Mouse (Mus musculus): ENCODE data around the gene Tmem59l. TPM values are rescaled to one million over a fixed set of nuclear protein-coding genes. Genes with fewer than 3 reads are reported as not detected.

Gene Tmem59l
- total and polyA plus RNA-seq, 3 experiments = 0.03 TPM; not detected in 2

- no peak overlapping the region for H3K4me3 ChIP-seq (ENCODE audit: low read depth, low read length)
- no peaks in the 10 kb centered on the region for H3K9me3 ChIP-seq (replicated peaks)
- peaks cover 35% of the 10 kb centered on the region for H3K4me1 ChIP-seq (ENCODE audit: insufficient read depth, low read depth, low read length)
- no peaks in the 10 kb centered on the region for H3K36me3 ChIP-seq (replicated peaks)
- DNase-seq (ENCODE audit: low spot score) = no peak
- peaks cover 91% of the 10 kb centered on the region for H3K27me3 ChIP-seq (ENCODE audit: insufficient read depth, low read length)
- ATAC-seq (ENCODE audit: extremely low read depth, insufficient number of reproducible peaks, low FRiP score, poor library complexity, severe bottlenecking) = no peak
- TF ChIP-seq GATA2 (IDR thresholded peaks at IDR 0.05; ENCODE audit: borderline replicate concordance, low read depth, low read length) = no peak
Measured at GRCm38 (mm10) chr8:70495771-70496062, 8.6 kb upstream of the Tmem59l start.

- peaks cover 97% of the 10 kb centered on the region for H3K27me3 ChIP-seq (ENCODE audit: insufficient read depth, low read length)
- ATAC-seq (ENCODE audit: extremely low read depth, insufficient number of reproducible peaks, low FRiP score, poor library complexity, severe bottlenecking) (no peak), DNase-seq (ENCODE audit: low spot score) (no peak)
- H3K9me3 ChIP-seq (replicated peaks) = no peaks in the 10 kb centered on the region
- H3K36me3 ChIP-seq (replicated peaks) = no peaks in the 10 kb centered on the region
- peaks cover 30% of the 10 kb centered on the region for H3K4me1 ChIP-seq (ENCODE audit: insufficient read depth, low read depth, low read length)
- TF ChIP-seq TAL1 (conservative IDR thresholded peaks at IDR 0.05; ENCODE audit: low read depth, low read length) (no peak), POLR2AphosphoS5 (IDR thresholded peaks at IDR 0.05; ENCODE audit: insufficient replicate concordance, low read depth, low read length) (no peak), CTCF (IDR thresholded peaks at IDR 0.05; ENCODE audit: low read depth, low read length) (no peak), GATA2 (IDR thresholded peaks at IDR 0.05; ENCODE audit: borderline replicate concordance, low read depth, low read length) (no peak), GATA1 (IDR thresholded peaks at IDR 0.05; ENCODE audit: borderline replicate concordance, low read length) (no peak)
- no peak overlapping the region for H3K4me3 ChIP-seq (ENCODE audit: low read depth, low read length)
Measured at GRCm38 (mm10) chr8:70495001-70495770, 8.0 kb upstream of the Tmem59l start.

GRCm38 (mm10) chr8:70494416-70494945 lies 7.3 kb upstream of the Tmem59l start:
- Histone ChIP-seq H3K9me3 (replicated peaks) (no peaks in the 10 kb centered on the region), H3K4me1 (ENCODE audit: insufficient read depth, low read depth, low read length) (peaks cover 27% of the 10 kb centered on the region), H3K4me3 (ENCODE audit: low read depth, low read length) (no peak overlapping the region), H3K36me3 (replicated peaks) (no peaks in the 10 kb centered on the region), H3K27me3 (ENCODE audit: insufficient read depth, low read length) (peaks cover 98% of the 10 kb centered on the region)
- DNase-seq (ENCODE audit: low spot score) (no peak), ATAC-seq (ENCODE audit: extremely low read depth, insufficient number of reproducible peaks, low FRiP score, poor library complexity, severe bottlenecking) (no peak)
- TF ChIP-seq GATA2 (IDR thresholded peaks at IDR 0.05; ENCODE audit: borderline replicate concordance, low read depth, low read length) (no peak), POLR2AphosphoS5 (IDR thresholded peaks at IDR 0.05; ENCODE audit: insufficient replicate concordance, low read depth, low read length) (no peak), GATA1 (IDR thresholded peaks at IDR 0.05; ENCODE audit: borderline replicate concordance, low read length) (no peak), TAL1 (conservative IDR thresholded peaks at IDR 0.05; ENCODE audit: low read depth, low read length) (no peak), CTCF (IDR thresholded peaks at IDR 0.05; ENCODE audit: low read depth, low read length) (no peak)

GRCm38 (mm10) chr8:70493692-70494415 lies 6.7 kb upstream of the Tmem59l start:
- Histone ChIP-seq H3K27me3 (ENCODE audit: insufficient read depth, low read length) (peaks cover 98% of the 10 kb centered on the region), H3K36me3 (replicated peaks) (no peaks in the 10 kb centered on the region), H3K4me3 (ENCODE audit: low read depth, low read length) (no peak overlapping the region; the same call in 1 of the 2 replicates), H3K4me1 (ENCODE audit: insufficient read depth, low read depth, low read length) (peaks cover 27% of the 10 kb centered on the region), H3K9me3 (replicated peaks) (no peaks in the 10 kb centered on the region)
- no peak for TF ChIP-seq GATA2 (IDR thresholded peaks at IDR 0.05; ENCODE audit: borderline replicate concordance, low read depth, low read length)
- TF ChIP-seq POLR2AphosphoS5 (IDR thresholded peaks at IDR 0.05; ENCODE audit: insufficient replicate concordance, low read depth, low read length) = no peak
- ATAC-seq (ENCODE audit: extremely low read depth, insufficient number of reproducible peaks, low FRiP score, poor library complexity, severe bottlenecking) (no peak), DNase-seq (ENCODE audit: low spot score) (no peak)

- ATAC-seq (ENCODE audit: extremely low read depth, insufficient number of reproducible peaks, low FRiP score, poor library complexity, severe bottlenecking) = no peak
- DNase-seq (ENCODE audit: low spot score) = no peak
- peak within 1 kb of the TSS; percentile 67; the same call in 1 of the 2 replicates for H3K4me3 ChIP-seq (ENCODE audit: low read depth, low read length)
- H3K9me3 ChIP-seq (replicated peaks) = no peaks in the 10 kb centered on the region
- no peaks in the 10 kb centered on the region for H3K36me3 ChIP-seq (replicated peaks)
- TF ChIP-seq GATA2 (IDR thresholded peaks at IDR 0.05; ENCODE audit: borderline replicate concordance, low read depth, low read length) = no peak
- no peak for TF ChIP-seq TAL1 (conservative IDR thresholded peaks at IDR 0.05; ENCODE audit: low read depth, low read length)
- no peak for TF ChIP-seq CTCF (IDR thresholded peaks at IDR 0.05; ENCODE audit: low read depth, low read length)
- no peak for TF ChIP-seq POLR2AphosphoS5 (IDR thresholded peaks at IDR 0.05; ENCODE audit: insufficient replicate concordance, low read depth, low read length)
- H3K27me3 ChIP-seq (ENCODE audit: insufficient read depth, low read length) = peaks cover 98% of the 10 kb centered on the region
- H3K4me1 ChIP-seq (ENCODE audit: insufficient read depth, low read depth, low read length) = peaks cover 30% of the 10 kb centered on the region
Measured at GRCm38 (mm10) chr8:70492664-70493640, 5.8 kb upstream of the Tmem59l start, which contains the start of gene Crlf1. Gene Crlf1 (plus strand): TSS chr8:70493158.

Data from G1E (cell line).